Mouse (Mus musculus): Measurements from ENCODE around the gene Car2. TPM values are rescaled to one million over a fixed set of nuclear protein-coding genes. Genes with fewer than 3 reads are reported as not detected.

Car2 gene
- polyA plus RNA-seq (2015; fragmentation: Nextera tagmentation; extraction: Ambion mirVana), result 56.2 and 69.8 TPM in 2 replicates

- peak; percentile 91 for ATAC-seq
- Histone ChIP-seq H3K9me3 (no peaks in the 10 kb centered on the region), H3K27ac (no peak within 1 kb of the TSS), H3K4me1 (replicated peaks) (no peaks in the 10 kb centered on the region), H3K36me3 (no peaks in the 10 kb centered on the region), H3K9ac (peak within 1 kb of the TSS; percentile 62), H3K4me2 (replicated peaks) (peak within 1 kb of the TSS; percentile 94), H3K27me3 (replicated peaks) (peaks cover 6% of the 10 kb centered on the region; the same call in 1 of the 2 replicates), H3K4me3 (replicated peaks) (peak within 1 kb of the TSS; percentile 65)
- under 1% methylated on average over 83 of the region's 95 CpGs for WGBS
Measured at GRCm38 (mm10) chr3:14886102-14887098, at the start of gene Car2. TSS of gene Car2 (plus strand) at chr3:14886273.

- ATAC-seq, result no peak
- Histone ChIP-seq H3K9me3 (no peaks in the 10 kb centered on the region), H3K4me1 (replicated peaks) (no peaks in the 10 kb centered on the region), H3K36me3 (no peaks in the 10 kb centered on the region), H3K27ac (no peak overlapping the region), H3K4me2 (replicated peaks) (no peak overlapping the region), H3K4me3 (replicated peaks) (no peak overlapping the region), H3K9ac (no peak overlapping the region), H3K27me3 (replicated peaks) (no peaks in the 10 kb centered on the region)
- WGBS, result 96% methylated on average over 1 of the region's 1 CpGs
Measured at GRCm38 (mm10) chr3:14838936-14839335, 47.1 kb upstream of the Car2 start.

- no peak overlapping the region for H3K4me3 ChIP-seq (replicated peaks)
- no peak overlapping the region for H3K4me2 ChIP-seq (replicated peaks)
- H3K9me3 ChIP-seq, result no peaks in the 10 kb centered on the region
- ATAC-seq, result no peak
- H3K36me3 ChIP-seq, result no peaks in the 10 kb centered on the region
- H3K9ac ChIP-seq, result no peak overlapping the region
- H3K27ac ChIP-seq, result no peak overlapping the region
- no peaks in the 10 kb centered on the region for H3K27me3 ChIP-seq (replicated peaks)
- WGBS, result 77% methylated on average over 3 of the region's 3 CpGs
- no peaks in the 10 kb centered on the region for H3K4me1 ChIP-seq (replicated peaks)
Measured at GRCm38 (mm10) chr3:14839466-14840118, 46.5 kb upstream of the Car2 start.

GRCm38 (mm10) chr3:14848587-14849254 is 37.4 kb upstream of the Car2 start:
- H3K4me3 ChIP-seq (replicated peaks), result no peak overlapping the region
- no peaks in the 10 kb centered on the region for H3K36me3 ChIP-seq
- no peak overlapping the region for H3K4me2 ChIP-seq (replicated peaks)
- ATAC-seq, result no peak
- no peak overlapping the region for H3K27ac ChIP-seq
- no peaks in the 10 kb centered on the region for H3K9me3 ChIP-seq
- no peaks in the 10 kb centered on the region for H3K27me3 ChIP-seq (replicated peaks)
- H3K4me1 ChIP-seq (replicated peaks), result no peaks in the 10 kb centered on the region
- WGBS, result 88% methylated on average over 2 of the region's 2 CpGs
- no peak overlapping the region for H3K9ac ChIP-seq

- Histone ChIP-seq H3K4me2 (replicated peaks) (no peak overlapping the region), H3K9ac (no peak overlapping the region), H3K36me3 (no peaks in the 10 kb centered on the region), H3K4me3 (replicated peaks) (no peak overlapping the region), H3K4me1 (replicated peaks) (no peaks in the 10 kb centered on the region), H3K9me3 (no peaks in the 10 kb centered on the region), H3K27me3 (replicated peaks) (no peaks in the 10 kb centered on the region), H3K27ac (no peak overlapping the region)
- WGBS, result 61% methylated on average over 5 of the region's 5 CpGs
- no peak for ATAC-seq
Measured at GRCm38 (mm10) chr3:14853966-14854365, 32.1 kb upstream of the Car2 start.

GRCm38 (mm10) chr3:14854446-14854845 is 31.6 kb upstream of the Car2 start:
- Histone ChIP-seq H3K27me3 (replicated peaks) (no peaks in the 10 kb centered on the region), H3K36me3 (no peaks in the 10 kb centered on the region), H3K27ac (no peak overlapping the region), H3K9me3 (no peaks in the 10 kb centered on the region), H3K4me1 (replicated peaks) (no peaks in the 10 kb centered on the region), H3K4me3 (replicated peaks) (no peak overlapping the region), H3K9ac (no peak overlapping the region), H3K4me2 (replicated peaks) (no peak overlapping the region)
- 45% methylated on average over 1 of the region's 1 CpGs for WGBS
- no peak for ATAC-seq

- Histone ChIP-seq H3K9ac (no peak overlapping the region), H3K27ac (no peak overlapping the region), H3K36me3 (no peaks in the 10 kb centered on the region), H3K9me3 (no peaks in the 10 kb centered on the region), H3K27me3 (replicated peaks) (0 out of 2 replicates have a peak, but pooled peaks cover 2% of the 10 kb centered on the region), H3K4me2 (replicated peaks) (no peak overlapping the region), H3K4me1 (replicated peaks) (no peaks in the 10 kb centered on the region; the same call in 1 of the 2 replicates), H3K4me3 (replicated peaks) (no peak overlapping the region)
- no peak for ATAC-seq
- 72% methylated on average over 3 of the region's 3 CpGs for WGBS
Measured at GRCm38 (mm10) chr3:14857874-14858273, 28.2 kb upstream of the Car2 start.

- Histone ChIP-seq H3K27ac (no peak overlapping the region), H3K4me1 (replicated peaks) (no peaks in the 10 kb centered on the region; the same call in 1 of the 2 replicates), H3K9me3 (no peaks in the 10 kb centered on the region), H3K4me2 (replicated peaks) (no peak overlapping the region), H3K27me3 (replicated peaks) (0 out of 2 replicates have a peak, but pooled peaks cover 2% of the 10 kb centered on the region), H3K9ac (no peak overlapping the region), H3K36me3 (no peaks in the 10 kb centered on the region), H3K4me3 (replicated peaks) (no peak overlapping the region)
- no peak for ATAC-seq
- WGBS, result 80% methylated on average over 3 of the region's 3 CpGs
Measured at GRCm38 (mm10) chr3:14860291-14860690, 25.8 kb upstream of the Car2 start.

- no peak overlapping the region for H3K9ac ChIP-seq
- H3K4me2 ChIP-seq (replicated peaks), result no peak overlapping the region
- no peaks in the 10 kb centered on the region for H3K36me3 ChIP-seq
- 0 out of 2 replicates have a peak, but pooled peaks cover 2% of the 10 kb centered on the region for H3K27me3 ChIP-seq (replicated peaks)
- H3K27ac ChIP-seq, result no peak overlapping the region
- no peak for ATAC-seq
- H3K4me1 ChIP-seq (replicated peaks), result no peaks in the 10 kb centered on the region; the same call in 1 of the 2 replicates
- WGBS, result 68% methylated on average over 1 of the region's 1 CpGs
- H3K4me3 ChIP-seq (replicated peaks), result no peak overlapping the region
- H3K9me3 ChIP-seq, result no peaks in the 10 kb centered on the region
Measured at GRCm38 (mm10) chr3:14861165-14861564, 24.9 kb upstream of the Car2 start.

- Histone ChIP-seq H3K36me3 (no peaks in the 10 kb centered on the region), H3K4me1 (replicated peaks) (no peaks in the 10 kb centered on the region; the same call in 1 of the 2 replicates), H3K27me3 (replicated peaks) (0 out of 2 replicates have a peak, but pooled peaks cover 2% of the 10 kb centered on the region), H3K4me3 (replicated peaks) (no peak overlapping the region), H3K27ac (no peak overlapping the region), H3K9me3 (no peaks in the 10 kb centered on the region), H3K9ac (no peak overlapping the region), H3K4me2 (replicated peaks) (no peak overlapping the region)
- WGBS, result 36% methylated on average over 4 of the region's 4 CpGs
- ATAC-seq, result no peak
Measured at GRCm38 (mm10) chr3:14861787-14862186, 24.3 kb upstream of the Car2 start.

GRCm38 (mm10) chr3:14862654-14863021 is 23.4 kb upstream of the Car2 start:
- WGBS, result 2% methylated on average over 9 of the region's 9 CpGs
- Histone ChIP-seq H3K4me1 (replicated peaks) (no peaks in the 10 kb centered on the region; the same call in 1 of the 2 replicates), H3K4me3 (replicated peaks) (peak overlapping the region; percentile 30), H3K27ac (no peak overlapping the region), H3K4me2 (replicated peaks) (peak overlapping the region; percentile 77), H3K36me3 (no peaks in the 10 kb centered on the region), H3K9me3 (no peaks in the 10 kb centered on the region), H3K27me3 (replicated peaks) (0 out of 2 replicates have a peak, but pooled peaks cover 2% of the 10 kb centered on the region), H3K9ac (0 out of 2 replicates have a peak overlapping the region, but pooled peaks have one; percentile 26)
- peak; percentile 66 for ATAC-seq

All from intestine, embryonic 15.5 days (tissue).